Mouse (Mus musculus): ENCODE results near the gene Hoxa3.

Hoxa3 gene

DNA sequence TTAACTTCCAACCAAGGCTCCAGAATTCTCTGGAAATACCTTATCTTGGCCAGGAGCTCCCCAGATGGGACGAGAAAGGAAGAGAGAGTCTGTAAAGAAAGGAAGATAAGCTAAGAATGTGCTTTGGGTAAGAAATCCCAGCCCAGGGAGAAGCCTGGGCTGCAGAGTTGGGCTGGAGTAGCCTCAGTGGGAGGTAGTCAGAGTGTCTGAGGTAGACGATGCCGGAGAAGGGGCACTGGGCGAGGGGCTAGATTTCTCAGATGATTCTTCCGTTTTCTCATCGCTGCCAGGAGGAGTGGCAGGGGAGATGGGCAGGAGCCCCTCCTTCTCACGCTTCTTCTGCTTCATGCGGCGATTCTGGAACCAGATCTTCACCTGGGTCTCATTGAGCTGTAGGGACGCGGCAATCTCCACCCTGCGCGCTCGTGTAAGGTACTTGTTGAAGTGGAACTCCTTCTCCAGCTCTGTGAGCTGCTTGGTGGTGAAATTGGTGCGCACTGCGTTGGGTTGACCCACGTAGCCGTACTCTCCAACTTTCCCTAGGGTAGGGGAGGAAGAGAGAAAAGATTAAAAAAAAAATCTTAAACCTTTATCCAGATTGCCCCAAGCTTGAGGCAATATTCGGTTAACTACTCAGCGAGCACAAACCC is 56.5 kb downstream of the Hoxa3 start:
- DNase-seq (ENCODE audit: low spot score in 2 of 2) = no peak

DNA sequence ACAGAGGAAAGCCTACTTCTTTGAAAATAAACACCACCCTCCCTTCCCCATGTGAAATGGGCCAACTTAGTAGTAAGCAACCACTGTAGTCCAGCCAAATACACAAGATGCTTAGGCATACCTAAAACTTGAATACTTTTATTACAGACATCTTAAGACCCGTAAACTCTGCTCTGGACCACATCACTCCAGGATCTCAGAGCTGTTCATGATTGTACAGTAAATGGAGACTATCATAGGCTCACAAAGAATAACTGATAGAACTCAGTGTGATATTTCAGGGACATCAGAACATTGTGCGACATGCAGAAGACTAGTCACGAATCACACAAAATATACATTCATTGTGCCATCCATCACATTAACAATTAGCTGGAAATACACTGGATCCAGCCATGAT is 57.7 kb downstream of the Hoxa3 start:
- no peak for DNase-seq (ENCODE audit: low spot score in 2 of 2)

DNA sequence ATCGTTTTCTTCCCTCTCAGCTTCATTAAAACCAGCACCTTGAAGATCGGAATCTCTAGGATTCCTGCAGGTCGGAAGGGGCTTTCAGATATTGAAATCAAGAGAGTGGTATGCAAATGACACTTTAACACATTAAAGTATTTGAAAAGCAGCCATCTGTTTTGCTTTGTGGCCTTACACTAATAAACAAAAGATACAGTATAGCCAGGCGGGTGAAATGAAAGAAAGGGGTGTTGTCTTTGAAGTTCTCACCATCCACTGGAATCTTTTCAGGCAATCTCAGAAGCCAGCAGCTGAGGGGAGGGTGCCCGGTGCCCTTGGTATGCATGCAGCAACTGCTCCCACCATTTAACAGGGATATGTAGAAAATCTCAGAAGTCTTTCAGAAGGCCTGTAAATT is 59.1 kb downstream of the Hoxa3 start:
- no peak for DNase-seq (ENCODE audit: low spot score in 2 of 2)

- no peak for DNase-seq (ENCODE audit: low spot score in 2 of 2)
Measured at GRCm38 (mm10) chr6:52153270-52153669, 59.9 kb downstream of the Hoxa3 start.

- DNase-seq (ENCODE audit: low spot score in 2 of 2) = no peak
Measured at GRCm38 (mm10) chr6:52152226-52153193, 60.6 kb downstream of the Hoxa3 start.

DNA sequence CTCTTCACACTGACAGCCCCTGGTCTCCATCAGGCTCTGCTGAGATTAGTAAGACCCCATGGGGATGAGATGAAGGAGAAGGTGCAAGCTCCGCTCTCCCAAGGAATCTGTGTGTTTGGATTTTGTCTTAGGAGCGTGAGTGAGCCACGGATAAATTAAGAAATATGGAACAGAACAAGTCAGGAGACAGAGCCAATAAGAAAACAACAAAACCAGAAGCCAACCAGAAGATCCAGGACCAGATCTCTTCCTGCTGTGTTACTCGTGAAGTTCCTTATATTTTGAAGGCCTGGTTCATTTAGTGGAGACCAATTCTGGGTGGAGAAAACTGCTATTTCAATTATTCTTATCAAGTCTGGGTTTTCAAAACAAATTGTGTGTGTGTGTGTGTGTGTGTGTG is 61.6 kb downstream of the Hoxa3 start:
- no peak for DNase-seq (ENCODE audit: low spot score in 2 of 2)

GRCm38 (mm10) chr6:52150401-52150966 is 62.7 kb downstream of the Hoxa3 start:
- DNase-seq (ENCODE audit: low spot score in 2 of 2) = no peak

- DNase-seq (ENCODE audit: low spot score in 2 of 2) = no peak
Measured at GRCm38 (mm10) chr6:52139115-52139514, 74.0 kb downstream of the Hoxa3 start.

GRCm38 (mm10) chr6:52138576-52138975 is 74.6 kb downstream of the Hoxa3 start:
- DNase-seq (ENCODE audit: low spot score in 2 of 2) = no peak

DNA sequence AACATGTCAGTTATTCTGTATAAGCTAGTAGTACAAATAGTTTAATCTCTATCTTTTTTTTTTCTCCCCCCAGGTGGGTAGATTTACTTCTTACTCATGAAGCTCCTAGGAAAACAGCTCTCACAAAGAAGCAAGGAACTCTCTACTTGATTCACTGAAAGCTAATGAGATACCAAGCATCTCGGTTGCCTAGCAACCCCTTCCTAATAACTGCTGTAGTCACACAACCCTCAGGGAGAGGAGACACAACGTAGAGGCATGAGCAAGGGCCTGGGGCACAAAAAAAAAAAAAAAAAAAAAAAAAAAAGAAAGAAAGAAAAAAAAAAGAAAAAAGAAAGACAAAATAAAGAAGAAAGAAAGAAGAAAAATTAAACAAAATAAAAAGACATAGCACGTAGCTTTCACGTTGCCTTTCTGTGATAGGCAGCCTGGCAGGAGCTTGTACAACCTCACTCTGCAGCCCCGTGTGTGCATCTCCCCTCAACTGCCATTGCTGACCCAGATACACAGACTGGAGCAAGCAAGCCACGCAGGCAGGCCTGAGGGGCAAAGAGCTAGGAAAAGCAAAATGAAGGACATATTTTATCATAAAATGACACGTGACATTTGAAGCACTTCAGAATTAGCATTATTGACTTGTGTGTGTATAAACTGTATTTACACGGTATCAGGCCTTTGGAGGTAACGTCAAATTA is 75.1 kb downstream of the Hoxa3 start:
- DNase-seq (ENCODE audit: low spot score in 2 of 2) = no peak

- no peak for DNase-seq (ENCODE audit: low spot score in 2 of 2)
Measured at GRCm38 (mm10) chr6:52123673-52124072, 89.5 kb downstream of the Hoxa3 start.

DNA sequence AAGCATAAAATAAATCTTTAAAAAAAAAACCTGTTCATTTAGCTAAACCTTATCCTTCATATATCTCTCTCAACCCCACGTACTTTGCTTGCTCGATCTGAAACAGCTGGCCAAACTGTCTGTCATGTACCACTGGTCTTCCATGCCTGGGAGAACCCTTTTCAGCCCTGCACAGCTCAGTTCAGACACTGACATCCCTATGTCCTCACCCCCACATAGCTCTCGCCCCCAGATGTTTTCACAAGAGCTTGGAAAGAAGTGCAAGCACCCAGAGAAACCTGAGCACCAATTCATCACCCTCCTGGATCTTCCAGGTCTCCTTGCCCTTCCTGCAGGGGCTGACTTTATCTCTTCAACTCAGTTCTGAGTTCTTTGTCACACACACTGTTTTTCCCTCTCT is 92.0 kb downstream of the Hoxa3 start:
- no peak for DNase-seq (ENCODE audit: low spot score in 2 of 2)
